Mouse (Mus musculus) myocyte (in vitro differentiated cells): ENCODE results near the gene Fam172a.

Source experiments
- CEBPB ChIP-seq: IDR thresholded peaks from 2 replicates; pipeline ENCODE4 v1.6.1; 2011; ENCODE audit warnings: mild to moderate bottlenecking, moderate library complexity; ENCODE audit not compliant: poor library complexity, insufficient read depth, severe bottlenecking
- E2F4 ChIP-seq: IDR thresholded peaks from one replicate; pipeline ENCODE4 v1.6.1; 2011; ENCODE audit warnings: mild to moderate bottlenecking, control low read depth, moderate library complexity; ENCODE audit not compliant: insufficient read depth
- MAX ChIP-seq: IDR thresholded peaks from one replicate; pipeline ENCODE4 v1.6.1; 2011; ENCODE audit warnings: low read depth, mild to moderate bottlenecking, control low read depth
- MYOD1 ChIP-seq, 3 experiments: IDR thresholded peaks; one replicate each; pipeline ENCODE4 v1.6.1; 2011; ENCODE audit warnings: control low read depth in 2 of 3, low read depth in 2 of 3, mild to moderate bottlenecking in 2 of 3, moderate library complexity in 1 of 3; ENCODE audit not compliant: insufficient read length in 2 of 3, control insufficient read depth in 1 of 3
- POLR2A ChIP-seq: IDR thresholded peaks from one replicate; pipeline ENCODE4 v1.6.1; 2011; ENCODE audit warnings: low read depth, mild to moderate bottlenecking, control low read depth, moderate library complexity; ENCODE audit not compliant: insufficient read length
- POLR2AphosphoS2 ChIP-seq: IDR thresholded peaks from one replicate; pipeline ENCODE4 v1.6.1; 2011; ENCODE audit warnings: low read depth, control low read depth; ENCODE audit not compliant: insufficient read length
- REST ChIP-seq: IDR thresholded peaks from one replicate; pipeline ENCODE4 v1.6.1; 2011; ENCODE audit warnings: mild to moderate bottlenecking, control low read depth, moderate library complexity; ENCODE audit not compliant: insufficient read depth, insufficient read length
- TCF12 ChIP-seq: IDR thresholded peaks from one replicate; pipeline ENCODE4 v1.6.1; 2011; ENCODE audit warnings: mild to moderate bottlenecking, control low read depth; ENCODE audit not compliant: poor library complexity, insufficient read depth, severe bottlenecking
- USF1 ChIP-seq: IDR thresholded peaks from one replicate; pipeline ENCODE4 v1.6.1; 2011; ENCODE audit warnings: low read depth, mild to moderate bottlenecking, control low read depth, moderate library complexity

DNA sequence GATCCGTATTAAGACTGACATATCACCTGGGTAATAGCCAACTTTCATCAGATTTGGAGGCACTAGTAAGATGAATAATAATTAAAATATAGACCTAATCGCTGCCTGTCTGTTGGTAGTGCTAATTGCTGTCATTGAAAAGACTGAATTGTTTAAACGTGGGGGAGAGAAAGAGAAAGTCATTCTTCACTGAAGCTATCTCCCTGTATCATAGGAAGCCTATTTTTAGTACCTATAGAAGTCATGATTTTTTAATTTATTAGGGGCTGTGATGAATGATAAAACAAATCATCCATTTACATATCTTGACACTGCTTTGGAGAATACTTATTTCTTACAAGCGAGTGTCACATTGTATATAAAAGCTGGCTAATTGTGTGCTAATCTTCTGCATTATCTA is 302.8 kb downstream of the Fam172a start:
- TF ChIP-seq REST (no peak), POLR2AphosphoS2 (no peak), USF1 (no peak), POLR2A (no peak), CEBPB (no peak), E2F4 (no peak), MYOD1 (IDR thresholded peaks at IDR 0.05; ENCODE audit: control insufficient read depth in 1 of 3, insufficient read length in 2 of 3, low read depth in 2 of 3) (no peak), MAX (no peak), TCF12 (no peak)
